Mouse (Mus musculus): Measurements from ENCODE around the gene Apoc1.

DNA sequence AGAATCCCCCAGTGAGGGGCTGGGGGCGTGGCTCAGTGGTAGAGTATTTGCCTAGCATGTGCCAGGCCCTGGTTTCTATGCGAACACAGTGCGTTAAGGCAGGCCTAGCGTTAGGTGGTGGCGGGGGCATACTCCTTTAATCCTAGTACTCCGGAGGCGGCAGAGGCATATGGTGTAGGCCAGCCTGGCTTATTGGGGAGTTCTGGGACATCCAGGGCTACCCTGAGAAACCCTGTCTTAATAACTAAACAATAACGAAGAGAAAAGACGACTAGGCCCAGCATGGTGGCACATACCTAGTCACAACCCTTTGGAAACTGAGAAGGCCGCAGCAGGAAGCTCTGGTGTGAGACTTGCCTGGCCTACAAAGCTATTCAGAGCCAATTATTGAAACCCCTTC lies 4.4 kb downstream of the Apoc1 start:
- no peak for TF ChIP-seq EP300 (optimal IDR thresholded peaks at IDR 0.05)
- no peak for TF ChIP-seq CTCF (IDR thresholded peaks at IDR 0.05; ENCODE audit: low read depth)
